In the genomic region with DNA sequence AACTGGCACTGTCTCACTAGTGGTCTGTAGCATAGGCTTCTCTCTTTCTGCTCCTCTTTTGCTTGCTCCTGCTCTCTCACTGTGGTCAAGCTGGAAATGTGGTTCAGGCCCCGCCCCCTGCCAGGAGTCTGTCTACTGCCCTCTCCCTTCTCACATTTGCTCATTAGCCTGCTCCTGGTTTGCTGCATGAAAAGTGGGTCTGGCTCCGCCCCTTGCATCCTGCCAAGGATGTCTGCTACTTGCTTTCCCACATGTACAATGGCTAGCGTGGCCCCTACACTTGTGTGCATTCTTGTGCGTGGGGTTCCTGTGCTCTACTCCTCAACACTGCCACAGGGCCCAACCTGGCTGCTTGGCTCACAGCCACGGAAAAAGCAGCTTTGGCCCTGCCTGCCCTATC, we compare ENCODE assay signal across 13 mouse cellular contexts.
DNase-seq lines count a peak whose midpoint lies in the region.
"Had no signal": no experiment of that assay in that cellular context is flagged by ENCODE, and none has a peak within 500 bp of the region (broad histone marks: within the 10 kb centered on the region; RNA-seq: fewer than 3 reads in every experiment).

No protein-coding gene starts in this region.

- intact Hi-C loops in left cerebral cortex, postnatal 4 days (cut with DNase I), result no loop called here

- peak; percentile 16 to 19 for DNase-seq in cerebellum, postnatal 14 days
- DNase-seq in cerebellum, adult 9-10 months, result no peak
- peak; percentile 8 for DNase-seq in left cerebral cortex, postnatal 4 days
- DNase-seq in left cerebral cortex, adult 9 months (ENCODE audit: low spot score in 2 of 2), result no peak
- DNase-seq in testis, postnatal 10 days (ENCODE audit: low spot score), result peak; percentile 40
- no peak for DNase-seq in testis, postnatal 14 days (ENCODE audit: low spot score)
- DNase-seq in retina, embryonic 14.5 days (ENCODE audit: low spot score), result peak; percentile 26
- DNase-seq in adrenal gland, postnatal 36 days, result no peak
- DNase-seq: cerebellum, adult 9-11 months; gastrocnemius, adult 2 months; heart, adult 11 months; right cerebral cortex, postnatal 14 days; spleen, adult 18-20 months had no signal

Comparison
In these comparisons a context has a peak if more than half of its experiments do, and no peak if none do; other contexts are left out.
1. DNase-seq: peak in cerebellum, postnatal 14 days (2 of 2), left cerebral cortex, postnatal 4 days (single experiment), testis, postnatal 10 days (single experiment) and retina, embryonic 14.5 days (single experiment); none in cerebellum, adult 9-10 months (single experiment), left cerebral cortex, adult 9 months (0 of 2), testis, postnatal 14 days (single experiment) and adrenal gland, postnatal 36 days (0 of 2).